Mouse (Mus musculus) forebrain, postnatal 0 days (tissue): Measurements from ENCODE around the gene Mpp3. TPM values are rescaled to one million over a fixed set of nuclear protein-coding genes. Genes with fewer than 3 reads are reported as not detected.

Experiments
- ATAC-seq: fragments of 200-750 bp; cut with Nextera tagmentation; 2 replicates; pipeline ENCODE4 v1.8.0; 2017; ENCODE audit warnings: mild to moderate bottlenecking, moderate library complexity
- DNase-seq: peaks from one replicate; pipeline ENCODE4 v3.0.0-alpha.2; 2015
- H3K27ac ChIP-seq: fragments of 300-500 bp; sonication (generic); 2 replicates; pipeline ENCODE4 v1.5.1; 2014; ENCODE audit warnings: low read depth, mild to moderate bottlenecking, antibody characterized with exemption, low read length, moderate library complexity, mixed read lengths
- H3K27me3 ChIP-seq: fragments of 300-500 bp; sonication (generic); 2 replicates; pipeline ENCODE4 v1.6.1; 2014; ENCODE audit warnings: mild to moderate bottlenecking, low read length, mixed read lengths; ENCODE audit not compliant: insufficient read depth
- H3K36me3 ChIP-seq: fragments of 300-500 bp; sonication (generic); 2 replicates; pipeline ENCODE4 v1.6.1; 2014; ENCODE audit warnings: mild to moderate bottlenecking, moderate library complexity; ENCODE audit not compliant: insufficient read depth
- H3K4me1 ChIP-seq: fragments of 300-500 bp; sonication (generic); 2 replicates; pipeline ENCODE4 v1.6.1; 2014; ENCODE audit warnings: antibody characterized with exemption; ENCODE audit not compliant: insufficient read depth
- H3K4me2 ChIP-seq: fragments of 300-500 bp; sonication (generic); 2 replicates; pipeline ENCODE4 v1.6.1; 2014; ENCODE audit warnings: low read depth, mild to moderate bottlenecking, moderate library complexity
- H3K4me3 ChIP-seq: fragments of 300-500 bp; sonication (generic); 2 replicates; pipeline ENCODE4 v1.5.1; 2014; ENCODE audit warnings: low read depth, low read length, mixed read lengths
- H3K9ac ChIP-seq: fragments of 300-500 bp; sonication (generic); 2 replicates; pipeline ENCODE4 v1.6.1; 2014; ENCODE audit warnings: mild to moderate bottlenecking
- H3K9me3 ChIP-seq: fragments of 300-500 bp; sonication (generic); 2 replicates; pipeline ENCODE4 v1.6.1; 2016; ENCODE audit warnings: low read length
- CTCF ChIP-seq: sonication (generic); IDR thresholded peaks from 2 replicates; pipeline ENCODE4 v1.5.1; 2016; ENCODE audit warnings: antibody characterized with exemption, control low read depth, low read depth
- WGBS: fragments of 180-500 bp; shearing (Covaris S2); extraction: QIAGEN DNeasy Blood & Tissue Kit; methylation state at CpG from one replicate; pipeline ENCODE4 v1.1.7; 2014; 5-methylcytosine and 5-hydroxymethylcytosine counted together
- polyA plus RNA-seq: library from polyadenylated mRNA; unstranded; fragments of >200 nt; fragmentation: Nextera tagmentation; extraction: Ambion mirVana; gene quantifications from 2 replicates; pipeline ENCODE4 v1.2.1, GENCODE M21; 2015
- total RNA-seq: library from RNA; depleted of rRNA; stranded (reverse); fragments of >200 nt; gene quantifications from 2 replicates; pipeline ENCODE4 v1.2.3, GENCODE M21; 2014; rRNA removed

Gene Mpp3
- total and polyA plus RNA-seq, 2 experiments from 2014 or later = 46.4 to 56.6 TPM

DNA sequence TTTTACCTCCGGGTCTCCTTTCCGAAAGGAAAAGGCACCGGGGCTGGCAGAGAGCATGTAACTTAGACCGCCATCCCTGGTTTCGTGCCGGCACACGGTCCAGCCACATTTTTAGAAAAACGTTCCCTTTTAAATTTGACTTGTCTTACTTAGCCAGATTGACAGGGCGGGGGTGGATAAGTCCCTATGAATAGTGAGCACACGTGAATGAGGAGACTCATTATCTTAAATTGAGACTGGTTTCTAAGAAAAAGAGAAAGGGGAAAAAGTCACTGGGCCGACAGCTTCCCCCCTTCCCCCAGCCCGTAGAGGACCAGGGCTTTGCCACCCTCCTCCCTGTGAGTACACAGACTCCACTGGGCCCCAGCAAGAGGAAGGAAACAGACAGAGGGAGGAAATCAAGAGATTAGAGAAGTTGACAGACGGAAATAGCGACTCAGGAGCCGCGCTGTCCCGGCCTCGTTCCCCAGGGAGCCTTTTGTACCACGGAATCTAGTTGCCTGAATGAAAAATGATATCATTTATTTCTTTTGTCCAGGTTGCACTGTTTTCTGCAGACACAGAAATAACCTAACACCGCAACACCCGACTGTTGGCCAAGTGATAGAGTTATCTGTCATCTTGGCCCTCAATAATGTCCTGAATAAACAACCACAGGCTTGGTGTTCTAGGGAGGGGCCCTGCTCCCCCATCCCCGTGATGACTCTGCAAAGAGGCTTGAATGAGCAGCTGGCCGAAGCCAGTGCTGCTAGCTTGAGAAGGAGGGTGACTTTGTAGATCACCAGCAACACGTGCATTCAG is 75.5 kb downstream of the Mpp3 start:
- no peak for TF ChIP-seq CTCF
- no peak overlapping the region for H3K4me3 ChIP-seq
- ATAC-seq = no peak

DNA sequence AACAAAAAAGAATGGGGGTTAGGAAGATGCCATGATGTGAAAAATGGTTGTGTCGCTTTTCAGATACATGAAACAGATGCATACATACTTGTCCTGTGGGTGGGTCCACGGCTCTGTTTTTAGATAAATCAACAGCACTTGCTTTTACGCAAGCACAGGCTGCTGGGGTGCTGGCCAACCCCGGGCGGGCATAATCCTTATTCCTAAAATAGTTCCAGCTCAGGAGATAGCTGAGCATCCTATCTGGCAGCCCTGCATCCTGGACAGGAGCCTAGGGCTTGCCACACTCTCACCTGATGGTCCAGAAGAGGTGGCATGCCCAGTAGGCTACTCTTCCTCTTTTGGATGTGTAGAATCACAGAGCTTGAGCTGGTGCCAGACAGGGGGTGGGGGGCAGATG is 78.2 kb downstream of the Mpp3 start:
- WGBS = 86% methylated on average over 5 of the region's 5 CpGs
- ATAC-seq (no peak), DNase-seq (no peak)
- H3K27ac ChIP-seq = no peak overlapping the region
- no peak overlapping the region for H3K4me2 ChIP-seq
- no peaks in the 10 kb centered on the region for H3K36me3 ChIP-seq
- no peaks in the 10 kb centered on the region for H3K9me3 ChIP-seq
- no peak overlapping the region for H3K4me3 ChIP-seq
- no peaks in the 10 kb centered on the region for H3K4me1 ChIP-seq
- no peaks in the 10 kb centered on the region; the same call in 1 of the 2 replicates for H3K27me3 ChIP-seq
- no peak overlapping the region for H3K9ac ChIP-seq
- no peak for TF ChIP-seq CTCF

More for the DNA sequence above, 75.5 kb downstream of the Mpp3 start:
- Histone ChIP-seq H3K36me3 (no peaks in the 10 kb centered on the region), H3K27me3 (no peaks in the 10 kb centered on the region; the same call in 1 of the 2 replicates), H3K4me1 (no peaks in the 10 kb centered on the region), H3K9me3 (no peaks in the 10 kb centered on the region), H3K4me2 (peak overlapping the region; percentile 5; the same call in 1 of the 2 replicates), H3K9ac (no peak overlapping the region), H3K27ac (no peak overlapping the region)
- WGBS = 15% methylated on average over 24 of the region's 24 CpGs
- no peak for DNase-seq

Other genes with a start within 250 kb of the Mpp3 start
- 24.2 and 25.1 TPM in 2 replicates for gene Etv4, start 243.1 kb downstream of the Mpp3 start, total RNA-seq
- 15.9 and 16.8 TPM in 2 replicates for gene Etv4, start 243.1 kb downstream of the Mpp3 start, polyA plus RNA-seq
- gene Meox1, start 134.1 kb downstream of the Mpp3 start, total RNA-seq = 1.1 and 2.0 TPM in 2 replicates
- gene Meox1, start 134.1 kb downstream of the Mpp3 start, polyA plus RNA-seq = 0.58 and 0.68 TPM in 2 replicates
- gene Sost, start 61.4 kb downstream of the Mpp3 start, total RNA-seq = 0.31 TPM in 1 of 2 replicates, not detected in the other
- not detected in 2 replicates for gene Sost, start 61.4 kb downstream of the Mpp3 start, polyA plus RNA-seq
- not detected in 2 replicates for gene Cfap97d1, start 44.2 kb downstream of the Mpp3 start, total RNA-seq
- gene Cfap97d1, start 44.2 kb downstream of the Mpp3 start, polyA plus RNA-seq = not detected in 2 replicates
- 32.8 and 35.5 TPM in 2 replicates for gene Dusp3, start 41.4 kb downstream of the Mpp3 start, total RNA-seq
- gene Dusp3, start 41.4 kb downstream of the Mpp3 start, polyA plus RNA-seq = 25.1 and 31.0 TPM in 2 replicates
- gene Cd300lg, start 13.0 kb upstream of the Mpp3 start, total RNA-seq = 0.69 and 0.86 TPM in 2 replicates
- gene Cd300lg, start 13.0 kb upstream of the Mpp3 start, polyA plus RNA-seq = 0.15 and 0.30 TPM in 2 replicates
- gene Mpp2, start 60.1 kb upstream of the Mpp3 start, total RNA-seq = 27.3 and 28.3 TPM in 2 replicates
- gene Mpp2, start 60.1 kb upstream of the Mpp3 start, polyA plus RNA-seq = 14.1 and 21.4 TPM in 2 replicates
- gene Ppy, start 72.9 kb upstream of the Mpp3 start, total RNA-seq = not detected in 2 replicates
- gene Ppy, start 72.9 kb upstream of the Mpp3 start, polyA plus RNA-seq = not detected in 2 replicates
- gene Pyy, start 79.4 kb upstream of the Mpp3 start, total RNA-seq = not detected in 2 replicates
- gene Pyy, start 79.4 kb upstream of the Mpp3 start, polyA plus RNA-seq = not detected in 2 replicates
- gene Nags, start 117.1 kb upstream of the Mpp3 start, total RNA-seq = 0.14 and 0.15 TPM in 2 replicates
- gene Nags, start 117.1 kb upstream of the Mpp3 start, polyA plus RNA-seq = 0.28 and 0.35 TPM in 2 replicates
- 42.1 and 44.4 TPM in 2 replicates for gene Tmem101, start 127.9 kb upstream of the Mpp3 start, total RNA-seq
- 34.1 and 38.2 TPM in 2 replicates for gene Tmem101, start 127.9 kb upstream of the Mpp3 start, polyA plus RNA-seq
- 76.7 and 86.4 TPM in 2 replicates for gene Lsm12, start 156.8 kb upstream of the Mpp3 start, total RNA-seq
- 145 and 154 TPM in 2 replicates for gene Lsm12, start 156.8 kb upstream of the Mpp3 start, polyA plus RNA-seq
- 27.3 and 32.1 TPM in 2 replicates for gene G6pc3, start 161.2 kb upstream of the Mpp3 start, total RNA-seq
- gene G6pc3, start 161.2 kb upstream of the Mpp3 start, polyA plus RNA-seq = 27.4 and 32.0 TPM in 2 replicates
- gene Hdac5, start 201.7 kb upstream of the Mpp3 start, total RNA-seq = 170 and 209 TPM in 2 replicates
- 67.1 and 69.4 TPM in 2 replicates for gene Hdac5, start 201.7 kb upstream of the Mpp3 start, polyA plus RNA-seq
- gene BC030867, start 220.4 kb upstream of the Mpp3 start, total RNA-seq = 0.62 and 1.0 TPM in 2 replicates
- gene BC030867, start 220.4 kb upstream of the Mpp3 start, polyA plus RNA-seq = 1.5 and 1.6 TPM in 2 replicates
- 0.54 and 1.4 TPM in 2 replicates for gene Asb16, start 240.3 kb upstream of the Mpp3 start, total RNA-seq
- 0.11 TPM in 1 of 2 replicates, not detected in the other for gene Asb16, start 240.3 kb upstream of the Mpp3 start, polyA plus RNA-seq